ENCODE assay signal across 10 mouse cellular contexts in the genomic region with DNA sequence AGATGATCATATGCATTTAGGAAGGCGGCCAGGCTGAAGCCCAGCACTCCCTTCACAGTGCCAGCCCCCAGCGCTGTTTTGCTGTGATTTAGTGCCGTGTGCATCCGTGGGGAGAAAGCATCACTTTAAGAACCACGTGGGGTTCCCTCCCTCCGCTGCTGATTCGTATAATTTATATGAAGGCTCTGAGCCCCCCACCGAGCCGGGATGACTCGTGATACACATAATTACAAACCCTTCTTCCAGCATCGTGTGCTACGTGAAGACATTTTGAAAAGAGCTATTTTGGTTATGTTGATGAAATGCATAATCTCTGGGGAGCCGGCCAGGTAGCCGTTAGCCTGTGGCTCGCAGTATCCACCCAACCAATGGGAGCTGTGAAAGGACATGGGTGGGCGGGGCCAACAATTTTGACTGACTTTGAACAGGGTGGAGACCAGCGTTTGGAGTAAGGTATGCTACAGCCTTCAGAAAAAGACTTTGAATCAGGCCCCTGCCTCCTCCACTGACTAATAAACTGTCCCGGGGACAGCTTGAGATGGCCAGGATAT.
A peak's percentile ranks its signal among the peaks of the same experiment; 100 is the strongest.
DNase-seq lines count a peak whose midpoint lies in the region; ATAC-seq lines count a peak whose summit lies in the region.
"Had no signal": no experiment of that assay in that cellular context is flagged by ENCODE, and none has a peak within 500 bp of the region (broad histone marks: within the 10 kb centered on the region; RNA-seq: fewer than 3 reads in every experiment).

No protein-coding gene starts in this region.

- no peaks in the 10 kb centered on the region for H3K36me3 ChIP-seq in midbrain, embryonic 14.5 days (ENCODE audit: control insufficient read depth, insufficient read depth, low read length)
- H3K36me3 ChIP-seq in midbrain, embryonic 11.5 days (ENCODE audit: control insufficient read depth, insufficient read depth, low read length), result no peaks in the 10 kb centered on the region
- H3K36me3 ChIP-seq: liver, embryonic 13.5 days had no signal

- peak; percentile 77 for DNase-seq in midbrain, embryonic 14.5 days
- DNase-seq in midbrain, embryonic 11.5 days (ENCODE audit: low spot score, missing footprints), result no peak
- DNase-seq in frontal cortex, postnatal 10 days (ENCODE audit: low spot score in 2 of 2), result peak; percentile 67 to 86
- peak; percentile 66 to 76 for DNase-seq in left cerebral cortex, adult 18-20 months (ENCODE audit: low spot score in 2 of 2)
- DNase-seq in right cerebral cortex, postnatal 36 days (ENCODE audit: low spot score in 2 of 2), result peak; percentile 67
- no peak for DNase-seq in heart, adult 18-20 months
- no peak for DNase-seq in gastrocnemius, postnatal 36 days
- no peak for DNase-seq in ovary, adult 18-20 months (ENCODE audit: low spot score)
- DNase-seq: heart, adult 11 months; liver, embryonic 13.5 days had no signal

- 34% methylated on average over 18 of the region's 18 CpGs for WGBS in midbrain, embryonic 14.5 days
- WGBS in midbrain, embryonic 11.5 days, result 49% methylated on average over 18 of the region's 18 CpGs

- intact Hi-C loops in gastrocnemius, postnatal 36 days (cut with DNase I), result no loop called here

- H3K9ac ChIP-seq in midbrain, embryonic 14.5 days (replicated peaks; ENCODE audit: low read length), result no peak overlapping the region
- no peak overlapping the region for H3K9ac ChIP-seq in midbrain, embryonic 11.5 days (ENCODE audit: low read length)
- H3K9ac ChIP-seq: liver, embryonic 13.5 days had no signal

- H3K9me3 ChIP-seq in midbrain, embryonic 14.5 days (ENCODE audit: control insufficient read depth, low read length), result no peaks in the 10 kb centered on the region
- H3K9me3 ChIP-seq in midbrain, embryonic 11.5 days (ENCODE audit: control insufficient read depth, low read length), result no peaks in the 10 kb centered on the region
- H3K9me3 ChIP-seq: liver, embryonic 13.5 days had no signal

- peak; percentile 66; the same call in 1 of the 2 replicates for ATAC-seq in midbrain, embryonic 14.5 days (ENCODE audit: low FRiP score, low TSS enrichment)
- ATAC-seq in midbrain, embryonic 11.5 days (ENCODE audit: low FRiP score), result no peak

- H3K27me3 ChIP-seq in midbrain, embryonic 14.5 days (ENCODE audit: control insufficient read depth, insufficient read depth, low read length), result no peaks in the 10 kb centered on the region
- H3K27me3 ChIP-seq in midbrain, embryonic 11.5 days (ENCODE audit: control insufficient read depth, insufficient read depth, low read length), result no peaks in the 10 kb centered on the region
- H3K27me3 ChIP-seq: liver, embryonic 13.5 days had no signal

- H3K27ac ChIP-seq in midbrain, embryonic 14.5 days (replicated peaks; ENCODE audit: low read depth, low read length), result peak overlapping the region; percentile 50
- no peak overlapping the region for H3K27ac ChIP-seq in midbrain, embryonic 11.5 days (ENCODE audit: low read depth, low read length)
- H3K27ac ChIP-seq: liver, embryonic 13.5 days had no signal

- peaks cover 15% of the 10 kb centered on the region; the same call in 1 of the 2 replicates for H3K4me1 ChIP-seq in midbrain, embryonic 14.5 days (ENCODE audit: control insufficient read depth, insufficient read depth, low read length)
- H3K4me1 ChIP-seq in midbrain, embryonic 11.5 days (ENCODE audit: control insufficient read depth, insufficient read depth, low read length), result peaks cover 2% of the 10 kb centered on the region; the same call in 1 of the 2 replicates
- H3K4me1 ChIP-seq: liver, embryonic 13.5 days had no signal

- peak overlapping the region; percentile 30 for H3K4me2 ChIP-seq in midbrain, embryonic 14.5 days (ENCODE audit: low read length)
- no peak overlapping the region for H3K4me2 ChIP-seq in midbrain, embryonic 11.5 days
- H3K4me2 ChIP-seq: liver, embryonic 13.5 days had no signal

- H3K4me3 ChIP-seq in midbrain, embryonic 14.5 days (replicated peaks; ENCODE audit: low read depth, low read length), result no peak overlapping the region
- no peak overlapping the region for H3K4me3 ChIP-seq in midbrain, embryonic 11.5 days (ENCODE audit: low read depth, low read length)
- H3K4me3 ChIP-seq: liver, embryonic 13.5 days had no signal

Comparison
In these comparisons a context has a peak if more than half of its experiments do, and no peak if none do; other contexts are left out.
1. DNase-seq: peak in midbrain, embryonic 14.5 days (single experiment), frontal cortex, postnatal 10 days (2 of 2), left cerebral cortex, adult 18-20 months (2 of 2) and right cerebral cortex, postnatal 36 days (2 of 2); none in midbrain, embryonic 11.5 days (single experiment), heart, adult 18-20 months (0 of 2), gastrocnemius, postnatal 36 days (0 of 2) and ovary, adult 18-20 months (single experiment).